ENCODE assay signal across 8 mouse cellular contexts in the genomic region with DNA sequence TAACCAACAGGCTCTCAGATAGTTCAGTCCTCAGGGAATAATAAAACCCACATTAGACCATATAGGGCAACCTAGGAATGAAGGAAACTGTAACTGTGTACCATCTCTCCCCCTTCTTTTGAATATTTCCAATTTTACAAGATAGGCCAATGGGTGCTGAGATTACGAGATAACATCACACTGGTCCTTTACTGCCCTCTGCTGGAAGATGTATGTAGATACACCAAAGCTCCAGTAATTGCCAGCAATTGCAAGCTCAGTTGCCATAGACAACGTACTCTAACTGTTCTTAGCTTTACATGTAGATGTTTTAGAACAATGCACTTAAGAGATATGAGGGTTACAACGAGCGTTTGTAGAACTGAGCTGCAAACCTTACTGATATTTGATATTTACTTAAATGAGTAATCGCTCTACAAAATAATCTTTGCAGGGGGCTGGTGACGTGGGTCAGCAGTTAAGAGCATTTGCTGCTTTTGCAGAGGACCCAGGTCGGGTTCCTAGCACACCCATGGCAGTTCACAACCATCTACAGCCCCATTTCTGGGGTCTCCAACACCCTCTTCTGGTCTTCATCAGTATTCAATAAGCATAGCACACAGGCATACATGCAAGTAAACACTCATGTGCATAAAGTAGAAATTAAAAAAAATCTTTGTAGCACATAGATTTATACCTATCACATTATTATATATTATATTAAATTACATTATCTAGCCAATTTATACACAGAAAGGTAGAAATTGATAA. TPM values are rescaled to one million over a fixed set of nuclear protein-coding genes. Genes with fewer than 3 reads are reported as not detected.
DNase-seq lines count a peak whose midpoint lies in the region; TF ChIP-seq lines count a peak whose summit lies in the region.

No protein-coding gene starts in this region.

- H3K4me1 ChIP-seq in heart, embryonic 10.5 days, result no peaks in the 10 kb centered on the region
- no peaks in the 10 kb centered on the region for H3K4me1 ChIP-seq in ES-Bruce4 (ENCODE audit: control insufficient read depth, insufficient read depth, low read length)

- H3K9ac ChIP-seq in ES-Bruce4 (ENCODE audit: low read depth, poor library complexity, severe bottlenecking), result no peak overlapping the region

- no peaks in the 10 kb centered on the region for H3K27me3 ChIP-seq in heart, embryonic 10.5 days (ENCODE audit: insufficient read depth, poor library complexity, severe bottlenecking)
- H3K27me3 ChIP-seq in ES-Bruce4 (ENCODE audit: control insufficient read depth, insufficient read depth, low read length, poor library complexity, severe bottlenecking), result no peaks in the 10 kb centered on the region

- no peak overlapping the region for H3K4me3 ChIP-seq in heart, embryonic 10.5 days
- H3K4me3 ChIP-seq in ES-Bruce4 (ENCODE audit: low read depth, low read length), result no peak overlapping the region

- DNase-seq in heart, adult 11 months, result peak; percentile 91
- no peak for DNase-seq in heart, embryonic 10.5 days (ENCODE audit: low spot score)
- DNase-seq in cerebellum, adult 9-10 months, result peak; percentile 72
- DNase-seq in frontal cortex, adult 2 months (ENCODE audit: extremely low spot score in 1 of 2, low spot score in 1 of 2), result peak; percentile 28 to 91
- DNase-seq in kidney, postnatal 36 days, result peak; percentile 45 to 53
- peak; percentile 75 for DNase-seq in lung, postnatal 10 days
- peak; percentile 85 for DNase-seq in retina, postnatal 1 day

- no peak overlapping the region for H3K27ac ChIP-seq in heart, embryonic 10.5 days
- no peak overlapping the region for H3K27ac ChIP-seq in ES-Bruce4 (ENCODE audit: insufficient read depth, low read length)

- peak; percentile 26 for TF ChIP-seq CTCF in ES-Bruce4 (IDR thresholded peaks at IDR 0.05; ENCODE audit: low read depth, low read length)

- WGBS in heart, embryonic 10.5 days, result 45% methylated on average over 7 of the region's 7 CpGs

- H3K9me3 ChIP-seq in heart, embryonic 10.5 days, result no peaks in the 10 kb centered on the region
- H3K9me3 ChIP-seq in ES-Bruce4 (replicated peaks; ENCODE audit: control insufficient read depth, insufficient read depth, low read length, poor library complexity, severe bottlenecking), result no peaks in the 10 kb centered on the region

- no peaks in the 10 kb centered on the region for H3K36me3 ChIP-seq in heart, embryonic 10.5 days
- H3K36me3 ChIP-seq in ES-Bruce4 (ENCODE audit: control insufficient read depth, insufficient read depth, low read length, poor library complexity, severe bottlenecking), result no peaks in the 10 kb centered on the region

- TF ChIP-seq POLR2A in ES-Bruce4 (IDR thresholded peaks at IDR 0.05; ENCODE audit: insufficient read depth, low read length), result no peak

- TF ChIP-seq EP300 in ES-Bruce4 (IDR thresholded peaks at IDR 0.05; ENCODE audit: insufficient read depth, low read depth, low read length), result no peak

RNA-seq across cellular contexts. Expression of gene Prpf4b, which starts 10.5 kb away (rescaled TPM):
- 49.1 and 55.1 TPM in 2 replicates for polyA plus RNA-seq in heart, embryonic 10.5 days (2016; fragmentation: Nextera tagmentation; extraction: Ambion mirVana)
- 135 and 141 TPM in 2 replicates for polyA plus RNA-seq in ES-Bruce4 (2011; ENCODE audit: insufficient read depth, insufficient read length, low read depth, missing spikeins)
- 104 and 111 TPM in 2 replicates for polyA plus RNA-seq in frontal cortex, adult 2 months (2012; rRNA removed)

RNA-seq across cellular contexts. Expression of gene Fam217a, which starts 59.5 kb away (rescaled TPM):
- 1.7 and 2.0 TPM in 2 replicates for polyA plus RNA-seq in heart, embryonic 10.5 days (2016; fragmentation: Nextera tagmentation; extraction: Ambion mirVana)
- polyA plus RNA-seq in ES-Bruce4 (2011; ENCODE audit: insufficient read depth, insufficient read length, low read depth, missing spikeins), result not detected in 2 replicates
- polyA plus RNA-seq in frontal cortex, adult 2 months (2012; rRNA removed), result 2.6 and 2.8 TPM in 2 replicates

RNA-seq across cellular contexts. Expression of gene 4933417A18Rik, which starts 59.6 kb away (rescaled TPM):
- polyA plus RNA-seq in heart, embryonic 10.5 days (2016; fragmentation: Nextera tagmentation; extraction: Ambion mirVana), result not detected in 2 replicates
- not detected in 2 replicates for polyA plus RNA-seq in ES-Bruce4 (2011; ENCODE audit: insufficient read depth, insufficient read length, low read depth, missing spikeins)
- not detected in 2 replicates for polyA plus RNA-seq in frontal cortex, adult 2 months (2012; rRNA removed)
